Mouse (Mus musculus): ENCODE data around the gene Unc5b. TPM values are rescaled to one million over a fixed set of nuclear protein-coding genes. Genes with fewer than 3 reads are reported as not detected.
A peak's percentile ranks its signal among the peaks of the same experiment; 100 is the strongest.

The Unc5b gene
- polyA plus RNA-seq, 1 experiment from 2014 or later = 10.5 TPM

DNA sequence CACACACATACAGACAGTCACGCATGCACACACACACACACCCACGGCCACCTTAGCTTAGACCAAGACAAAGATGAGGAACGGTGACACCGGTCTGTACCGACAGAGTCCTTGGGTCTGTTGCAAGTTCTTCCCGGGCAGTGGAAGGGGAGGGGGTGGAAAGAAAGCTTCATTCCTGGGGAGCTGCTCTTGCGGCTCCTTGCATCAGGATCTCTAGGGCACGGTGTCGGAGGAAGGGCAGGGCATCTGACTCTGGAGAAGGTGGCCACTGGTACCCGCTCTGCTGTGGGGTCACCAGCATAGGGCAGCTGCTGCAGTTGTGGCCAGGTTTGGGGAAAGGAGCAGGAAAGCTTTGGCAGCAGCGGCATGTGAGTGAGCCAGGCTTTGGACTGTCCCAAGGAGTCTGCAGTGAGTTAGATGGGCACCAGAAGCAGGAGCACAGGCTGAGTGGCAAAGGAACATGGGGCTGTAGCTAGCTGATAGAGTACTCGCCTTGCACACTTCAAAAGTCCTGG, 29.4 kb downstream of the Unc5b start:
- no peaks in the 10 kb centered on the region for H3K36me3 ChIP-seq (ENCODE audit: insufficient read depth, low read length)
- H3K9ac ChIP-seq (replicated peaks; ENCODE audit: low read length) = peak overlapping the region; percentile 20; the same call in 1 of the 2 replicates
- no peaks in the 10 kb centered on the region for H3K9me3 ChIP-seq (ENCODE audit: low read length)
- no peak overlapping the region for H3K4me3 ChIP-seq (ENCODE audit: low read length)
- no peak for ATAC-seq (ENCODE audit: low FRiP score, low TSS enrichment)
- H3K4me1 ChIP-seq (ENCODE audit: insufficient read depth, low read length) = peaks cover 75% of the 10 kb centered on the region
- WGBS = 58% methylated on average over 12 of the region's 12 CpGs
- peak overlapping the region; percentile 46 for H3K27ac ChIP-seq (ENCODE audit: low read length)
- H3K27me3 ChIP-seq (ENCODE audit: insufficient read depth, low read length) = no peaks in the 10 kb centered on the region
- H3K4me2 ChIP-seq (replicated peaks; ENCODE audit: low read depth, low read length) = no peak overlapping the region

DNA sequence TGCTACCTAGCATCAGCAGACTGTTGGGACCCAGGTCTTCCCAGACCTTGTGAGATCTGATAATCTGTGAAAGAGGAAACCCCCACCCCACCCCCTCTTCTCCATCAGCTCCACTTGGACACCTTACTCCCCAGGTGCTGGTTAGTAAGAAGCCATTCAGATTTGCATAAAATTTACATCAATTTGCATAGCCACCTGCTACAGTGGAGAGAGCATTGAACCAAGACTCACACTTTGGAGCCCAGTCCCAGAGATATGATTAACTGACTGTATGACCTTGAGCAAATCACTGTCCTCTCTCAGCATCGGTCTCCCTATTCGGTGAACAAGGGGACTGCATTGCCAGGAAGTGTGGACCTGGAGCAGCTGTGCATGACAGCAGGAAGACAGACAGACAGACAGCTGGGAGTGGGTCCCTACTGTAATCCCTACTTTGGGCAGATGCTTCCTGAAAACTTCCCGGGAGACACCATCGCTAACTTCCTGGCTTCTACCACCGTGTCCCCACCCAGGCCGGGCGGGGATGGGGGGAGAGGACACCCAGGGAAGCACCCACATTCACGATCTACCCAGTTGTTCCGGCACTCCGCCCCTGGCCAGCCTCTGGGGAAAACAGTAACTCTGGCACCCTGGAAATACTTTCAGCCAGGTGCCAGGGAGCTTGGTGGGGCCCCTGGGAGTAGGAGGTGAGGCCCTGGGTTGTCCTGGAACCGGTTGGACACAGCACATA, 30.0 kb downstream of the Unc5b start:
- Histone ChIP-seq H3K9ac (replicated peaks; ENCODE audit: low read length) (peak overlapping the region; percentile 20; the same call in 1 of the 2 replicates), H3K36me3 (ENCODE audit: insufficient read depth, low read length) (no peaks in the 10 kb centered on the region), H3K4me2 (replicated peaks; ENCODE audit: low read depth, low read length) (peak overlapping the region; percentile 33; the same call in 1 of the 2 replicates), H3K9me3 (ENCODE audit: low read length) (no peaks in the 10 kb centered on the region), H3K4me3 (ENCODE audit: low read length) (no peak overlapping the region), H3K4me1 (ENCODE audit: insufficient read depth, low read length) (peaks cover 75% of the 10 kb centered on the region), H3K27ac (ENCODE audit: low read length) (peak overlapping the region; percentile 46), H3K27me3 (ENCODE audit: insufficient read depth, low read length) (no peaks in the 10 kb centered on the region)
- WGBS = 23% methylated on average over 11 of the region's 11 CpGs
- ATAC-seq (ENCODE audit: low FRiP score, low TSS enrichment) = no peak

DNA sequence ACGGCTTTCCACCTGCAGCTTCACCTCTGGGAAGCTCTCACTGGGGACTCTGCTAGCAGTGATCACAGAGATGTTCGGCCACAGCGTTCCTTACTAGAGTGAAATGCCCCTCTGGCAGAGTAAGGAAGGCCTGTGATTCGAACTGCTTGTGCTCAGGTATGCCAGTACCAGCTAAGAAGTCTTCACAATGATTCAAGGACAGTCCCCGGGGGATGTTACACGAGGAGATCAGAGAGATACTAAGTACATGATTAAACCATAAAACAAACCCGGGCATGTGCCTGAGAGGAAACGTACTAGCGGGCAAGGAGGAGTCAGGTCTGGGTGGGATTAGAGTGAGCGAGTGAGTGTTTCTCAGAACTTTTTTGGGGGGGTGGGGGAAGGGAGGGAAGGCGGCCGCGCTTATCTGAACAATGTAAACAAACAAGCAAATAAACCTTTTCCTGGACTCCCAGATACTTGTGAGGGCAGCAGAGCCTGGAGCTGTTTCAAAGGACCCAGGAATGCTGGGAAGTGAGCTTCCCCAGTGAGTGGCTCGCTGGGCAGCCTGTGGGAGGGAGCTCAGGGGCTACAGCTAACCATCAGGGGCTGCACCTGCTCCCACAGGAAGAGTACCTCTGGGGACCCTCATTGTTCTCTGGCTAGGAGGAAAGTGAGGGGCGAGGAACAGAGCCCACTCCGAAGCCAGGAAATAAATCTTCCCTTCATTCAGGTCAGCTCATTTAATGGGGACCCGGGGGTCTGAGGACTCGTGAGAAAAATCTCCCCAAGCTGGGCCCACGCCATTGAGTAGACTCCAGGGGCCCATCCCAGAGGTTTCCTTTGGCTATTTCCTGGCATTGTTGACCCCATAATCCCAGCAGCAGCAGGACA, 30.9 kb downstream of the Unc5b start:
- Histone ChIP-seq H3K27me3 (ENCODE audit: insufficient read depth, low read length) (no peaks in the 10 kb centered on the region), H3K36me3 (ENCODE audit: insufficient read depth, low read length) (no peaks in the 10 kb centered on the region), H3K4me3 (ENCODE audit: low read length) (no peak overlapping the region), H3K4me2 (replicated peaks; ENCODE audit: low read depth, low read length) (peak overlapping the region; percentile 33), H3K9ac (replicated peaks; ENCODE audit: low read length) (peak overlapping the region; percentile 33; the same call in 1 of the 2 replicates), H3K27ac (ENCODE audit: low read length) (peak overlapping the region; percentile 41; the same call in 1 of the 2 replicates), H3K9me3 (ENCODE audit: low read length) (no peaks in the 10 kb centered on the region), H3K4me1 (ENCODE audit: insufficient read depth, low read length) (peaks cover 74% of the 10 kb centered on the region)
- 7% methylated on average over 19 of the region's 19 CpGs for WGBS
- no peak for ATAC-seq (ENCODE audit: low FRiP score, low TSS enrichment)

DNA sequence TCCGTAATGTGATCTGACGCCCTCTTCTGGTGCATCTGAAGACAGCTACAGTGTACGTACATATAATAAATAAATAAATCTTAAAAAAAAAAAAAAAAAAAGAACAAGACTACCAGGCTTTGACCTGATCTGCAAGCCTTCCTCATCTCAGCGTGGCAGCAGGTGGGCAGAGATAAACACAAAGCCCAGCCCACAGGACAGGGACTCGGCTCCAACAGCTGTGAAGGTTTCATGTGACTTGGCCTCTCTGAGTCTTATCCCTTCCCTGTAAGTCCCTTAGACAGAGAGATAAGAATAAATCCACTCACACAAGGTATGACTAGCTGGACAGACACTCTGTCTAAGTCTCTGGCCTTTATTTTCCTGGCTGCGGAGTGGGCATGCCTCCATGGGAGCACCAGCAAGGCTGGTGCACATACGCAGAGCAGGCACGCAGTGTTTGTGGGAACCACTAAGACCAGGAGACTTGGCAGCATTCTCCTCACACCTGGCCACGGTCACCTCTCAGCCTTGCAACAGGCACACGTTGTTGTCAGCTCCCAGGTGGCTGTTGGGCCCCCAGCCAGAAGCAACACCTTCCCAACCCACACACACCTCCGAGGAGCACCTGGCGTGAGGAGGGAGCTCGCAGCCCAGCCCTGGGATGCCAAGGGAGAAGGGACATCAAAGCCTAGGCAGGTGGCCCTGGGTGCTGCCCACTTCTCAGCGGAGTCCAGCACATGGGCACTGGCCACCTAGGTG, 33.5 kb downstream of the Unc5b start:
- Histone ChIP-seq H3K36me3 (ENCODE audit: insufficient read depth, low read length) (no peaks in the 10 kb centered on the region), H3K27me3 (ENCODE audit: insufficient read depth, low read length) (no peaks in the 10 kb centered on the region), H3K4me2 (replicated peaks; ENCODE audit: low read depth, low read length) (no peak overlapping the region), H3K9me3 (ENCODE audit: low read length) (no peaks in the 10 kb centered on the region), H3K4me3 (ENCODE audit: low read length) (no peak overlapping the region), H3K27ac (ENCODE audit: low read length) (no peak overlapping the region), H3K4me1 (ENCODE audit: insufficient read depth, low read length) (peaks cover 84% of the 10 kb centered on the region), H3K9ac (replicated peaks; ENCODE audit: low read length) (no peak overlapping the region)
- whole genome bisulfite sequencing = 83% methylated on average over 14 of the region's 14 CpGs
- no peak for ATAC-seq (ENCODE audit: low FRiP score, low TSS enrichment)

DNA sequence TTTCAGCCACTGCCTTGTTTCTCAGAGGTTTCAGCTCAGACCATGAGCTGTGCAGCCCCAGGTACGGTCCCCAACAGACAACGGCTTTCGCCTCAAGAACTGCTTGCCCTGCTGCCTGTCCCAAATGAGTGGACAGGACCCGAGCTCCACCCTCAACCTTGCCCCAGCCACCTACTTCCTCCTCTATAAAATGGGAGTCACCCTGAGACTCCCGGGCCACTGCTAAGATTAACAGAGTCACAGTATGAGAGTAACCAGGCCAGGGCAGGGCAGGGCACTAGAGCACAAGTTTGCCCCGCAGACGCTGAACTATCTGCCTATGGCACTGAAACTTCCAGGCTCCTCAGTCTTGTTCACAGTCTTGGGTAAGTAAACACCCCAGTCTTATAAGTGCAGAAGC, 34.9 kb downstream of the Unc5b start:
- Histone ChIP-seq H3K4me3 (ENCODE audit: low read length) (no peak overlapping the region), H3K9me3 (ENCODE audit: low read length) (no peaks in the 10 kb centered on the region), H3K27ac (ENCODE audit: low read length) (no peak overlapping the region), H3K27me3 (ENCODE audit: insufficient read depth, low read length) (no peaks in the 10 kb centered on the region), H3K9ac (replicated peaks; ENCODE audit: low read length) (no peak overlapping the region), H3K36me3 (ENCODE audit: insufficient read depth, low read length) (no peaks in the 10 kb centered on the region), H3K4me2 (replicated peaks; ENCODE audit: low read depth, low read length) (no peak overlapping the region), H3K4me1 (ENCODE audit: insufficient read depth, low read length) (peaks cover 86% of the 10 kb centered on the region)
- no peak for ATAC-seq (ENCODE audit: low FRiP score, low TSS enrichment)
- 66% methylated on average over 7 of the region's 7 CpGs for WGBS

DNA sequence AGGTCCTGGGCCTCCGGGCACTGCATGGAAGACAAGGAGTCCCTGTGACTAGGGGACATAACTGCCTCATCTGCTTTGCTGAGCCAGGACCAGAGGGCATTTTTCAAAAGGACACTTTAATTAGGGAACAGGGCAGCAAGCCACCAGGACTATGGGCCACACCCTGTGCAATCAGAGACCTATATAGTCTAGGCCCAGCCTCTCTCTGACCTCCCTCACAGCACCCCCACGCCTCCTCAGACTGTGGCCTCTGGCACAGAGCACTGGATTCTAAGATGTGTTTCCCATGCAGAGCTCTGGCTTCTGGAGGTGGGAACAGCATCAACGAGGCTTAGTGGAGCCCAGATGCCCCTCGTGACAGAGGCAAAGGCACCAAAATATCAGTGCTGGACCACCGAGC, 35.4 kb downstream of the Unc5b start:
- H3K4me3 ChIP-seq (ENCODE audit: low read length) = no peak overlapping the region
- no peak overlapping the region; the same call in 1 of the 2 replicates for H3K27ac ChIP-seq (ENCODE audit: low read length)
- peaks cover 81% of the 10 kb centered on the region for H3K4me1 ChIP-seq (ENCODE audit: insufficient read depth, low read length)
- H3K4me2 ChIP-seq (replicated peaks; ENCODE audit: low read depth, low read length) = no peak overlapping the region
- 55% methylated on average over 5 of the region's 5 CpGs for WGBS
- H3K9ac ChIP-seq (replicated peaks; ENCODE audit: low read length) = 0 out of 2 replicates have a peak overlapping the region, but pooled peaks have one; percentile 9
- no peaks in the 10 kb centered on the region for H3K36me3 ChIP-seq (ENCODE audit: insufficient read depth, low read length)
- no peaks in the 10 kb centered on the region for H3K9me3 ChIP-seq (ENCODE audit: low read length)
- H3K27me3 ChIP-seq (ENCODE audit: insufficient read depth, low read length) = no peaks in the 10 kb centered on the region
- ATAC-seq (ENCODE audit: low FRiP score, low TSS enrichment) = no peak

DNA sequence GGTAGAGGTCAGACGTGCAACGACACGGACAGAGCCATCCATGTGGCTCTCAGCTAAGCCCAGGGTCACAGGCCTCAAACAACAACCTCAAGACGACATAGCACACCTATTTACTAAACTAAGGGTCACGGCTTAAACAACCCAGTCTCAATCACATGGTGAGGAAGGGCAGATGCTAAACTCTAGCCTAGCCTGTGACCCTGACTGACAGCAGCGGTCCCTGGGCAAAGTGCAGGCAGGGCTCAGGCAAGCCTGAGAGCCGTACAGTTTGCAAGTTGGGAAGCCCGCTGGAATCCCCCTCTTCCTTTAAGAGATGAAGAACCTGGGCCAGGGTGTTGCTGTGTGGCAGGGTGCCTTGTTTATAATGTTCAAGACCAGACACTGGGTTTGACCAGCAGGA, 36.6 kb downstream of the Unc5b start:
- Histone ChIP-seq H3K4me2 (replicated peaks; ENCODE audit: low read depth, low read length) (no peak overlapping the region), H3K4me1 (ENCODE audit: insufficient read depth, low read length) (peaks cover 69% of the 10 kb centered on the region), H3K4me3 (ENCODE audit: low read length) (no peak overlapping the region), H3K36me3 (ENCODE audit: insufficient read depth, low read length) (no peaks in the 10 kb centered on the region; the same call in 1 of the 2 replicates), H3K9me3 (ENCODE audit: low read length) (no peaks in the 10 kb centered on the region), H3K27ac (ENCODE audit: low read length) (peak overlapping the region; percentile 58), H3K27me3 (ENCODE audit: insufficient read depth, low read length) (no peaks in the 10 kb centered on the region), H3K9ac (replicated peaks; ENCODE audit: low read length) (peak overlapping the region; percentile 11; the same call in 1 of the 2 replicates)
- 42% methylated on average over 8 of the region's 8 CpGs for WGBS
- ATAC-seq (ENCODE audit: low FRiP score, low TSS enrichment) = 0 out of 2 replicates have a peak, but pooled peaks have one; percentile 1

DNA sequence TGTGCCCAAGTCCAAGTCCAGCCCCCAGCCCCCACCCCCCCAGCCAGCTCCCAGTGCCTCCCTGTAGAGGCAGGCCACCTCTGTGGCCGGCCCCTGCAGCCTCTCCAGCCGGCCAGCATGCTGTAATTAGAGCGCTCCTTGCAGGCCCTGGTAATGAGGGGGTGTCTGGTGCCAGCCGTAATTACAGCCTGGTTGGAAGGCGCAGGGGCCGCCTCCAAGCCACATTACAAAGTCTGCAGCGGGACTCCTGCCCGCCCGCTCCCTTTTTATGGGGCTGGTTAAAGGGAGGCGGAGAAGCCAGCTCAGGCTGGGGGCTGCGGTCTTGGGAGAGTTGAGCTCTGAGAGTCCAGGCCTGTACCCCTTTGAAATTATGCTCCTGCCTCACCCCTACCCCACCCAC, 37.0 kb downstream of the Unc5b start:
- 30% methylated on average over 11 of the region's 11 CpGs for WGBS
- Histone ChIP-seq H3K4me3 (ENCODE audit: low read length) (no peak overlapping the region), H3K9me3 (ENCODE audit: low read length) (no peaks in the 10 kb centered on the region), H3K27me3 (ENCODE audit: insufficient read depth, low read length) (no peaks in the 10 kb centered on the region), H3K4me2 (replicated peaks; ENCODE audit: low read depth, low read length) (no peak overlapping the region), H3K4me1 (ENCODE audit: insufficient read depth, low read length) (peaks cover 65% of the 10 kb centered on the region), H3K36me3 (ENCODE audit: insufficient read depth, low read length) (no peaks in the 10 kb centered on the region; the same call in 1 of the 2 replicates), H3K27ac (ENCODE audit: low read length) (peak overlapping the region; percentile 58), H3K9ac (replicated peaks; ENCODE audit: low read length) (0 out of 2 replicates have a peak overlapping the region, but pooled peaks have one; percentile 11)
- peak; percentile 58 for ATAC-seq (ENCODE audit: low FRiP score, low TSS enrichment)

DNA sequence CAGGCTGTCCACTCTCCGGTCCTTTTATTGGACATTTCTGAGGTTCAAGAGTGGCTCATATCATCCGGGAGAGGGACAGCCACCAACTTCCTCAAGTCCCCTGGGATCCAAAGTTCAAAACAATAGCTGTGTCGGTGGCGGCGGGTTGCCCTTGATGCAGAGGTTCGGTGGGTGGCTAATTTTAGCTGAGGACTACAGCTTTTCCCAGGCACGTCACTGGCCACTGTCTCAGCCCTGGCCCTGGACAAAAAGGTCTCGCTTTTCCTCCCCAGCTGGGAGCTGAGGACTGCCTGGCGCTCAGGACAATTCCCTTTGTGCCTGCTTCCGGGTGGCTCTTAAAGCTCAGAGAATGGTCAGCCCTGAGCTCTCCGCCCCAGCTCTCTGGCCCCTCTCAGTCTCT, 38.5 kb downstream of the Unc5b start:
- no peaks in the 10 kb centered on the region; the same call in 1 of the 2 replicates for H3K36me3 ChIP-seq (ENCODE audit: insufficient read depth, low read length)
- H3K9ac ChIP-seq (replicated peaks; ENCODE audit: low read length) = 0 out of 2 replicates have a peak overlapping the region, but pooled peaks have one; percentile 4
- H3K4me2 ChIP-seq (replicated peaks; ENCODE audit: low read depth, low read length) = peak overlapping the region; percentile 13; the same call in 1 of the 2 replicates
- no peaks in the 10 kb centered on the region for H3K27me3 ChIP-seq (ENCODE audit: insufficient read depth, low read length)
- peak overlapping the region; percentile 63 for H3K27ac ChIP-seq (ENCODE audit: low read length)
- H3K4me3 ChIP-seq (ENCODE audit: low read length) = no peak overlapping the region
- ATAC-seq (ENCODE audit: low FRiP score, low TSS enrichment) = peak; percentile 7; the same call in 1 of the 2 replicates
- H3K4me1 ChIP-seq (ENCODE audit: insufficient read depth, low read length) = peaks cover 52% of the 10 kb centered on the region
- H3K9me3 ChIP-seq (ENCODE audit: low read length) = no peaks in the 10 kb centered on the region
- WGBS = 22% methylated on average over 11 of the region's 11 CpGs
